Mouse (Mus musculus) hindbrain, embryonic 15.5 days (tissue): ENCODE measurements around the gene Gnai1. TPM values are rescaled to one million over a fixed set of nuclear protein-coding genes. Genes with fewer than 3 reads are reported as not detected.

ENCODE experiments used
- ATAC-seq: fragments of 200-750 bp; cut with Nextera tagmentation; 2 replicates; pipeline ENCODE4 v1.8.0; 2017; ENCODE audit warnings: low read depth, moderate number of reproducible peaks, moderate TSS enrichment; ENCODE audit not compliant: low FRiP score
- H3K27ac ChIP-seq: fragments of 300-500 bp; sonication (generic); replicated peaks from 2 replicates; pipeline ENCODE4 v1.5.1; 2015; ENCODE audit warnings: mild to moderate bottlenecking, inconsistent platforms
- H3K27me3 ChIP-seq: fragments of 300-500 bp; sonication (generic); 2 replicates; pipeline ENCODE4 v1.6.1; 2015; ENCODE audit warnings: control low read depth, inconsistent platforms
- H3K36me3 ChIP-seq: fragments of 300-500 bp; sonication (generic); 2 replicates; pipeline ENCODE4 v1.6.1; 2015; ENCODE audit warnings: control low read depth, inconsistent platforms
- H3K4me1 ChIP-seq: fragments of 300-500 bp; sonication (generic); replicated peaks from 2 replicates; pipeline ENCODE4 v1.6.1; 2015; ENCODE audit warnings: control low read depth, inconsistent platforms
- H3K4me2 ChIP-seq: fragments of 300-500 bp; sonication (generic); 2 replicates; pipeline ENCODE4 v1.6.1; 2015; ENCODE audit warnings: moderate library complexity, mild to moderate bottlenecking, inconsistent platforms
- H3K4me3 ChIP-seq: fragments of 300-500 bp; sonication (generic); 2 replicates; pipeline ENCODE4 v1.5.1; 2015; ENCODE audit warnings: mild to moderate bottlenecking, inconsistent platforms
- H3K9ac ChIP-seq: fragments of 300-500 bp; sonication (generic); 2 replicates; pipeline ENCODE4 v1.6.1; 2015; ENCODE audit warnings: inconsistent platforms
- H3K9me3 ChIP-seq: fragments of 300-500 bp; sonication (generic); 2 replicates; pipeline ENCODE4 v1.6.1; 2016; ENCODE audit warnings: control low read depth, inconsistent platforms
- WGBS: fragments of 180-500 bp; shearing (Covaris S2); methylation state at CpG from one replicate; pipeline ENCODE4 v1.1.7; 2015; 5-methylcytosine and 5-hydroxymethylcytosine counted together
- polyA plus RNA-seq: library from polyadenylated mRNA; unstranded; fragments of >200 nt; fragmentation: Nextera tagmentation; extraction: Ambion mirVana; gene quantifications from 2 replicates; pipeline ENCODE4 v1.2.1, GENCODE M21; 2015

Gene Gnai1
- polyA plus RNA-seq, 1 experiment from 2014 or later, result 88.4 TPM

GRCm38 (mm10) chr5:18274352-18274940 is 85.7 kb downstream of the Gnai1 start:
- Histone ChIP-seq H3K9ac (no peak overlapping the region), H3K9me3 (no peaks in the 10 kb centered on the region), H3K27ac (no peak overlapping the region), H3K4me2 (no peak overlapping the region), H3K4me3 (no peak overlapping the region), H3K4me1 (no peaks in the 10 kb centered on the region), H3K27me3 (no peaks in the 10 kb centered on the region), H3K36me3 (peaks cover 6% of the 10 kb centered on the region)
- 90% methylated on average over 7 of the region's 7 CpGs for WGBS
- peak; percentile 54; the same call in 1 of the 2 replicates for ATAC-seq

- no peaks in the 10 kb centered on the region for H3K9me3 ChIP-seq
- no peak overlapping the region for H3K27ac ChIP-seq
- no peak overlapping the region for H3K4me3 ChIP-seq
- WGBS, result 83% methylated on average over 11 of the region's 11 CpGs
- H3K27me3 ChIP-seq, result no peaks in the 10 kb centered on the region
- no peak overlapping the region for H3K9ac ChIP-seq
- no peaks in the 10 kb centered on the region for H3K4me1 ChIP-seq
- ATAC-seq, result no peak
- peaks cover 6% of the 10 kb centered on the region for H3K36me3 ChIP-seq
- no peak overlapping the region for H3K4me2 ChIP-seq
Measured at GRCm38 (mm10) chr5:18273291-18274284, 86.6 kb downstream of the Gnai1 start.

GRCm38 (mm10) chr5:18250379-18251017 is 109.7 kb downstream of the Gnai1 start:
- 90% methylated on average over 5 of the region's 5 CpGs for WGBS
- no peak for ATAC-seq

GRCm38 (mm10) chr5:18249132-18249531 is 111.0 kb downstream of the Gnai1 start:
- ATAC-seq, result no peak
- H3K4me2 ChIP-seq, result no peak overlapping the region
- no peaks in the 10 kb centered on the region for H3K9me3 ChIP-seq
- H3K27ac ChIP-seq, result no peak overlapping the region
- H3K36me3 ChIP-seq, result no peaks in the 10 kb centered on the region
- H3K4me3 ChIP-seq, result no peak overlapping the region
- no peak overlapping the region for H3K9ac ChIP-seq
- H3K27me3 ChIP-seq, result no peaks in the 10 kb centered on the region
- no peaks in the 10 kb centered on the region for H3K4me1 ChIP-seq
- 91% methylated on average over 5 of the region's 5 CpGs for WGBS

More at GRCm38 (mm10) chr5:18250379-18251017, 109.7 kb downstream of the Gnai1 start:
- Histone ChIP-seq H3K4me2 (no peak overlapping the region), H3K9me3 (no peaks in the 10 kb centered on the region), H3K27me3 (no peaks in the 10 kb centered on the region), H3K36me3 (no peaks in the 10 kb centered on the region), H3K27ac (no peak overlapping the region), H3K4me3 (no peak overlapping the region), H3K4me1 (no peaks in the 10 kb centered on the region), H3K9ac (no peak overlapping the region)

GRCm38 (mm10) chr5:18229396-18229795 is 130.8 kb downstream of the Gnai1 start:
- no peaks in the 10 kb centered on the region for H3K9me3 ChIP-seq
- 24% methylated on average over 1 of the region's 1 CpGs for WGBS
- H3K27me3 ChIP-seq, result no peaks in the 10 kb centered on the region
- H3K4me3 ChIP-seq, result no peak overlapping the region
- no peak overlapping the region for H3K4me2 ChIP-seq
- H3K4me1 ChIP-seq, result no peaks in the 10 kb centered on the region
- H3K9ac ChIP-seq, result no peak overlapping the region
- H3K36me3 ChIP-seq, result no peaks in the 10 kb centered on the region
- no peak overlapping the region for H3K27ac ChIP-seq
- ATAC-seq, result no peak; the same call in 1 of the 2 replicates

- Histone ChIP-seq H3K36me3 (no peaks in the 10 kb centered on the region), H3K9ac (no peak overlapping the region)
- 72% methylated on average over 7 of the region's 7 CpGs for WGBS
Measured at GRCm38 (mm10) chr5:18228866-18229265, 131.3 kb downstream of the Gnai1 start.

GRCm38 (mm10) chr5:18220873-18221272 is 139.3 kb downstream of the Gnai1 start:
- Histone ChIP-seq H3K9me3 (no peaks in the 10 kb centered on the region), H3K27ac (no peak overlapping the region), H3K9ac (no peak overlapping the region), H3K36me3 (no peaks in the 10 kb centered on the region), H3K4me3 (no peak overlapping the region), H3K4me1 (no peaks in the 10 kb centered on the region), H3K4me2 (no peak overlapping the region), H3K27me3 (no peaks in the 10 kb centered on the region)
- WGBS, result 63% methylated on average over 1 of the region's 1 CpGs
- ATAC-seq, result no peak

More at GRCm38 (mm10) chr5:18228866-18229265, 131.3 kb downstream of the Gnai1 start:
- H3K27ac ChIP-seq, result no peak overlapping the region
- no peaks in the 10 kb centered on the region for H3K9me3 ChIP-seq
- H3K4me2 ChIP-seq, result no peak overlapping the region
- no peaks in the 10 kb centered on the region for H3K27me3 ChIP-seq
- ATAC-seq, result no peak
- no peaks in the 10 kb centered on the region for H3K4me1 ChIP-seq
- H3K4me3 ChIP-seq, result no peak overlapping the region

- no peak overlapping the region for H3K4me3 ChIP-seq
- ATAC-seq, result no peak
- H3K4me2 ChIP-seq, result no peak overlapping the region
- no peaks in the 10 kb centered on the region for H3K4me1 ChIP-seq
- WGBS, result 87% methylated on average over 2 of the region's 2 CpGs
- H3K36me3 ChIP-seq, result no peaks in the 10 kb centered on the region
- no peak overlapping the region for H3K9ac ChIP-seq
- no peaks in the 10 kb centered on the region for H3K9me3 ChIP-seq
- no peak overlapping the region for H3K27ac ChIP-seq
- H3K27me3 ChIP-seq, result no peaks in the 10 kb centered on the region
Measured at GRCm38 (mm10) chr5:18218292-18218691, 141.9 kb downstream of the Gnai1 start.

GRCm38 (mm10) chr5:18217856-18218255 is 142.3 kb downstream of the Gnai1 start:
- Histone ChIP-seq H3K9ac (no peak overlapping the region), H3K27me3 (no peaks in the 10 kb centered on the region), H3K9me3 (no peaks in the 10 kb centered on the region), H3K27ac (no peak overlapping the region), H3K4me2 (no peak overlapping the region), H3K4me3 (no peak overlapping the region), H3K36me3 (no peaks in the 10 kb centered on the region), H3K4me1 (no peaks in the 10 kb centered on the region)
- ATAC-seq, result no peak
